In genomic region chr5:36722415-36722856, GRCm38 (mm10) we compare ENCODE assay signal across 8 mouse cellular contexts. TPM values are rescaled to one million over a fixed set of nuclear protein-coding genes. Genes with fewer than 3 reads are reported as not detected.
A peak's percentile ranks its signal among the peaks of the same experiment; 100 is the strongest.
DNase-seq lines count a peak whose midpoint lies in the region; ATAC-seq lines count a peak whose summit lies in the region.

No protein-coding gene starts in this region.

- H3K9me3 ChIP-seq in hindbrain, embryonic 13.5 days, result no peaks in the 10 kb centered on the region

- no peaks in the 10 kb centered on the region for H3K36me3 ChIP-seq in hindbrain, embryonic 13.5 days

- H3K4me3 ChIP-seq in hindbrain, embryonic 13.5 days, result no peak overlapping the region

- peak; percentile 45 for ATAC-seq in megakaryocyte progenitor cell, adult 5-6 weeks (replicated peaks; ENCODE audit: poor library complexity)
- no peak for ATAC-seq in granulocyte monocyte progenitor cell, adult 5-6 weeks (replicated peaks; ENCODE audit: poor library complexity, severe bottlenecking)
- no peak for ATAC-seq in hindbrain, embryonic 13.5 days (ENCODE audit: low FRiP score)

- no peaks in the 10 kb centered on the region for H3K4me1 ChIP-seq in hindbrain, embryonic 13.5 days (replicated peaks)

- peak; percentile 63 to 90 for DNase-seq in adrenal gland, adult (ENCODE audit: inconsistent age in 2 of 2, low spot score in 1 of 2)
- no peak for DNase-seq in adrenal gland, postnatal 4 days (ENCODE audit: low spot score in 2 of 2)
- DNase-seq in T-cell, adult 2 months (ENCODE audit: low spot score), result peak; percentile 39
- peak; percentile 36 for DNase-seq in gastrocnemius, postnatal 25 days
- no peak for DNase-seq in testis, postnatal 10 days (ENCODE audit: low spot score)

- H3K27me3 ChIP-seq in hindbrain, embryonic 13.5 days, result no peaks in the 10 kb centered on the region

- 89% methylated on average over 6 of the region's 6 CpGs for WGBS in hindbrain, embryonic 13.5 days

- no peak overlapping the region for H3K4me2 ChIP-seq in hindbrain, embryonic 13.5 days

- H3K9ac ChIP-seq in hindbrain, embryonic 13.5 days, result no peak overlapping the region

- no peak overlapping the region for H3K27ac ChIP-seq in hindbrain, embryonic 13.5 days

RNA-seq across cellular contexts. Expression of gene Bloc1s4, which starts 26.0 kb away (rescaled TPM):
- total RNA-seq in adrenal gland, postnatal 4 days (2021), result 10 to 100 TPM; 25.7 to 27.5 TPM
- total RNA-seq in gastrocnemius, postnatal 25 days (2021), result 1 to 10 TPM; 6.9 to 8.1 TPM
- total RNA-seq in megakaryocyte progenitor cell, adult 5-6 weeks (2015), result 10.0 and 14.6 TPM in 2 replicates
- total RNA-seq in megakaryocyte progenitor cell, adult 5-6 weeks (2017), result 13.7 and 16.9 TPM in 2 replicates
- 5.2 and 10.2 TPM in 2 replicates for total RNA-seq in granulocyte monocyte progenitor cell, adult 5-6 weeks (2014; fragmentation: Nextera tagmentation)
- total RNA-seq in granulocyte monocyte progenitor cell, adult 5-6 weeks (2017), result 17.1 and 20.9 TPM in 2 replicates
- polyA plus RNA-seq in hindbrain, embryonic 13.5 days (2015; fragmentation: Nextera tagmentation; extraction: Ambion mirVana), result 25.2 and 27.1 TPM in 2 replicates

RNA-seq across cellular contexts. Expression of gene D5Ertd579e, which starts 26.6 kb away (rescaled TPM):
- total RNA-seq in adrenal gland, postnatal 4 days (2021), result 10 to 100 TPM; 55.2 to 62.3 TPM
- total RNA-seq in gastrocnemius, postnatal 25 days (2021), result 10 to 100 TPM; 67.6 to 73.7 TPM
- 13.3 and 16.0 TPM in 2 replicates for total RNA-seq in megakaryocyte progenitor cell, adult 5-6 weeks (2015)
- 20.2 and 41.1 TPM in 2 replicates for total RNA-seq in megakaryocyte progenitor cell, adult 5-6 weeks (2017)
- total RNA-seq in granulocyte monocyte progenitor cell, adult 5-6 weeks (2014; fragmentation: Nextera tagmentation), result 20.5 and 20.9 TPM in 2 replicates
- total RNA-seq in granulocyte monocyte progenitor cell, adult 5-6 weeks (2017), result 14.2 and 23.8 TPM in 2 replicates
- 33.6 and 34.6 TPM in 2 replicates for polyA plus RNA-seq in hindbrain, embryonic 13.5 days (2015; fragmentation: Nextera tagmentation; extraction: Ambion mirVana)

Comparison
In these comparisons a context has a peak if more than half of its experiments do, and no peak if none do; other contexts are left out.
1. DNase-seq: peak in adrenal gland, adult (2 of 2), T-cell, adult 2 months (single experiment) and gastrocnemius, postnatal 25 days (single experiment); none in adrenal gland, postnatal 4 days (0 of 2) and testis, postnatal 10 days (single experiment).